Mouse (Mus musculus): Measurements from ENCODE around the gene Dhx34. TPM values are rescaled to one million over a fixed set of nuclear protein-coding genes. Genes with fewer than 3 reads are reported as not detected.
"Not testable (repeated sequence)": the region's sequence is repeated elsewhere in the genome, so short reads cannot be mapped to it uniquely, and the experiment has no call there.

Gene Dhx34
- 18.4 and 18.7 TPM in 2 replicates for polyA plus RNA-seq (2015; fragmentation: Nextera tagmentation; extraction: Ambion mirVana)

GRCm38 (mm10) chr7:16221582-16222272 lies at the start of gene Dhx34:
Dhx34 (minus strand) TSS chr7:16222037.
- peak; percentile 99 for DNase-seq (ENCODE audit: low spot score)

GRCm38 (mm10) chr7:16271139-16271538 lies 49.3 kb upstream of the Dhx34 start:
- DNase-seq (ENCODE audit: low spot score) = no peak

GRCm38 (mm10) chr7:16266593-16266992 lies 44.8 kb upstream of the Dhx34 start:
- DNase-seq (ENCODE audit: low spot score) = not testable (repeated sequence)

DNA sequence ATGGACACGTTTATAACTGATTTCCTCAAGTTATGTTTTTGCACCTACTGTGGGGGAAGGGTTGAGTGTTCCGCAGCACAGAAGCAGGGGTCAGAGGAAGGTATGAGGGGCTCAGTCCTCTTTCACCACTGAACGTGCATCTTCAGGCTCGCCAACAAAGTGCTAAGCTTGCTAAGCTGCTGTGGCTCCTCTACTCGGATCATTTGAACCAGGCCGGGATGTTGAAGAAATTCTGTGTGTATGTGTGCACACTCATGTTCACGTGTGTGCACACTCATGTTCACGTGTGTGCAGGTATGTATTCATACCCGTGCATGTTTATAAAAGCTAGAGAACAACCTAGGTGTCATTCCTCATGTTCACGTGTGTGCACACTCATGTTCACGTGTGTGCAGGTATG lies 44.0 kb upstream of the Dhx34 start:
- DNase-seq (ENCODE audit: low spot score) = no peak

DNA sequence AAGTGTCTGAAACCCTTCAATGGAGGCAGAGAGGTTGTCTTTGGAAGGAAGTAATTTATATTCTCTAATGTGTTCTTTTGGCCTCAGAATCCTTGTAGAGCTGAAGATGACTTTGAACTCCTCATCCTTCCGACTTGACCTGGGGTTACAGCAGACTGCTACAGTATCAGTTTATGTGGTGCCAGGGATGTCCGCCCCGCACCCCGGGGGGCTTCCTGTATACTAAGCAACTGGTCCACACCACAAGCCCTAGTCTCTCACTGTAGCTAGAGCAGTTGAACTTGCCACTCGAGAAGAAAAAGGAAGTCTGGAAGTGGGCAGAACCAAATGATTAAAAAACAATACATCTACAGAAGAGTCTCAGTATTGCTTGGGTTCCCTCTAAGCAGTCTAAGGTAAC lies 42.0 kb upstream of the Dhx34 start:
- DNase-seq (ENCODE audit: low spot score) = no peak

GRCm38 (mm10) chr7:16263015-16263787 lies 41.4 kb upstream of the Dhx34 start:
- peak; percentile 81 for DNase-seq (ENCODE audit: low spot score)

GRCm38 (mm10) chr7:16261097-16261496 lies 39.3 kb upstream of the Dhx34 start:
- no peak for DNase-seq (ENCODE audit: low spot score)

- DNase-seq (ENCODE audit: low spot score) = no peak
Measured at GRCm38 (mm10) chr7:16259110-16259590, 37.3 kb upstream of the Dhx34 start, which contains the start of gene C5ar1. C5ar1 (minus strand) TSS chr7:16259540.

DNA sequence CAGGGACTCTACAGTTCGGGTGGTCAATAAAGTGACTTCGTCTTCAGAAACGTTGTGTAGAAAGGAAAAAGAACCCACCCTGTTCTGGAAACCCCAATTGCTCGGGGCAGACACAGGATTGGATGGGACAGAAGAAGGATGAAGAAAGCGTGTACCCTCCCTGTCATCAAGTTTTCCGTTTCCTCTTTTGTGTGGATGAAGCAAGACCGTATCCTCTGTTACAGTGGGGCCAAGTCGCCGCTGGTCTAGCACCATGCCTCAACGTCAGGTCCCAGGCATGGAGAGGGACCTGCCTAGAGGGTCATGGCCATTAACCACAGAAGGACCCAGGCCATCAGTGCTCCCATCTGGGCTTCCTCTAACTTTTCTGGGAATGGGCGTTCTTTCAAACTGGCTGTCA lies 36.0 kb upstream of the Dhx34 start:
- no peak for DNase-seq (ENCODE audit: low spot score)

- DNase-seq (ENCODE audit: low spot score) = not testable (repeated sequence)
Measured at GRCm38 (mm10) chr7:16255963-16256362, 34.1 kb upstream of the Dhx34 start.

DNA sequence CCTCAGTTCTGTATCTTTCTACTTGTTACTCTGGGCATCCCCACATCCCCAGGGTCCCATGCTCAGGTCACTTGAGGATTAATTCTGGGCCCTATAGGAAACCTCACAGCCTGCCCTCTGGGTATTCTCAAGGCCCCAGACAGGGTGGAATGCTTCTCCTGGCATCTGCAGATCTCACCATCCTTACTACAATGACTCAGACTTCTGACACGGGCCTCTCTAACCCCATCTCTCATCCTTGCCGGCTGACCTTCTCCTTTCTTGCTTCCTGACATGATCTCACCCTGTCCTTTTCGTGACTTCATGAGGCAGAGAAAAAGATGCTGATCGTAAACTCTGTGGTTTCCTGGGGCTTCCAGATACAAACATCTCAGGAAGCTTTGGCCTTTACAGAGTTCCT lies 32.4 kb upstream of the Dhx34 start:
- no peak for DNase-seq (ENCODE audit: low spot score)

DNA sequence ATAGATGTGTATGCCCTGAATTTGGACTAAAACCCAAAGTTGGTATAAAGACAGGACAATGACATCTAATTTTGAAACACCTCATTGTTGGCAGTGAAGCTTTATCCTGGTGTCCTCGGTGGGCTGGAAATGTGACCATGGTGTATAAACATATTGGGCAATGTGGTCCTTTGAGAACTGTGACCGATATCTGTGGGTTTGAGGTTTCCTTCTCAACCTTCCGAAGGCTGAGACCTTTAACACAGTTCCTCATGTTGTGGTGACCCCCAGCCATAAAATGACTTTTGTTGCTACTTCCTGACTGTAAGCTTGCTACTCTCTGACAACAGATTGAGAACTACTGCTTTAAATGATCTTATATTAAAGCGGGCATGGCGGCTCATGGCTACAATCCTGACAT lies 28.9 kb upstream of the Dhx34 start:
- DNase-seq (ENCODE audit: low spot score) = no peak

GRCm38 (mm10) chr7:16245958-16246357 lies 24.1 kb upstream of the Dhx34 start:
- no peak for DNase-seq (ENCODE audit: low spot score)

DNA sequence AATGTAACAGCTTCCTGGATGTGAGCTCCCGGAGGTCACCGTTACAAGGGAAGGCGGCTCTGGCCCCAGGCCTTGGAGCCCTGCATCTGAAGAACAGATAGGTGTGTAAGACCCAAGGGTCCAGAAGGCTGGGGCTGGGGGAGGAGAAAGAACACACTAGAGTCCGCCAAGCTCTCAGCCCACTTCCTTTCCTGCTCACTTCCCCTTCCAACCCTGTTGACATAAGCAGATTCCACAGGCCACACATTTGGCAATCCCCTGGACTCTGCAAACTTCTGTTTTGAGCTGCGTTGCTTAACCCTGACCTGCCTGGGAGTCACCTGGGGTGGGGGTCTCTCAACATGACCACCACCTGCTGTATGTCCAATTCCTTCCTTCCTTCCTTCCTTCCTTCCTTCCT lies 22.2 kb upstream of the Dhx34 start, which contains the start of gene C5ar2:
C5ar2 (minus strand) TSS at position 88 of the 400 bp plus-strand sequence.
- DNase-seq (ENCODE audit: low spot score) = no peak

DNA sequence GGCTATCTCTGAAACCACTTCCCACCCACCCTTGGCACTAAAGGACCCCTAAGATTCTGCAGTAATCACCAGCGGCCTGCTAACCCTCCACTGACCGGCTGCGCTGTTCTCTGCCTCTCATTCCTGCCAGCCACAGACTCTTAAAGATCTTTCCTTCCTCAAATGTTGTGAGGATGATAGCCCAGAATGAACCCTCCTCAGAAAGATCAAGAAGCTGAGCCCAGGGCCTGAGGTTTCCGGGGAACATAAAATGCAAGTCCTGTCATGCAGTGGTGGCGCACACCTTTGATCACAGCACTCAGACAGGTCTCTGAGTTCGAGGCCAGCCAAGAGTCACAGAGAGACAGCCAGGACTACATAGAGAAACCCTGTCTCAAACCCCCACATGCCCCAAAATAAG lies 20.4 kb upstream of the Dhx34 start:
- DNase-seq (ENCODE audit: low spot score) = no peak

DNA sequence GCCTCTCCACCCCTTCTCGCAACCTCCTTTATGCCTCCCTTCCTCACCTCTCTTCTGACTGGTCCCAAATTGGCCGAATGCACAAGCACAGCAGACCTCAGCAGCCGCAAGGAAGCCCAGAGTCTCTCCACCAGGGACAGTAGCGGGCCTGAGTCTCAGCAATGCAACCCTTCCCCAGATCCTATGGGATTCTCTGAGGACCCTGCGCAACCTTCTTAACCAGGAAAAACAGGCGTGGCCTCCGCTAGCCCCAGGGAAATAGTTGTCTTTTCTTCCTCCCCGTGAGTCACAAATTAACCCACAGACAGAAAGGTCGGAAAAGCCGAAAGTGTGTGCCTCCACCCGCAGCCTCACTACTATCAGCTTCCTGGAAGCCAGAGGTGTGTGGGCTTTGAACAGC lies 19.9 kb upstream of the Dhx34 start:
- DNase-seq (ENCODE audit: low spot score) = no peak

- no peak for DNase-seq (ENCODE audit: low spot score)
Measured at GRCm38 (mm10) chr7:16240978-16241303, 19.1 kb upstream of the Dhx34 start.

DNA sequence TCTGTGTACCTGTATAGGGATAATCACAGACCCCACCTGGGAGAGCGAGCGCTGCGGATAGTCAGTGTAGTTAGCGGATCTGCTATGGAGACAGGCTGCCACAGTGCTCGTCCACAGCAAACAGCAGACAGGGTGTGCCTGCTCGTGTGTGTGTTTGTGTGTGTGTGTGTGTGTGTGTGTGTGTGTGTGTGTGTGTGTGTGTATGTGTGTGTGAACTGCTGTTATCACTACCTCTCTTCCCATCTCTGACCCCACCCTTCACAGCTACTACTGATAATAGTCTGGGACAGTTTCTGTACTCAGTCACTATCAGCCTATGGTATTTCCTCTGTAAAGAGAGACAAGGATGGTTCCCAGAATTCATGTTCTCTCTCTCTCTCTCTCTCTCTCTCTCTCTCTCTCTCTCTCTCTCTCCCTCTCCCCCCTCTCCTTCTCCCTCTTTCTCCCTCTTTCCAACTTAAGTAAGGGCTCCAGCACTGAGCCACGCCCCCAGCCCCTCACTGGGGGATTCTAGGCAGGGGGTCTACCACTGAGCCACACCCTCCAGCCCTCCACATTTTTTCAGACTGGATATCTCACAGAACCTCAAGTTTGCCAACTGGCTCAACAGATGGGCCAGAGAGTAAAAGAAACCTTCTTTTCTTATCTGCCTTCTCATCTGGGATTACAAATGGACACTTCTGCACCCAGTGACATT lies 18.6 kb upstream of the Dhx34 start:
- no peak for DNase-seq (ENCODE audit: low spot score)

- no peak for DNase-seq (ENCODE audit: low spot score)
Measured at GRCm38 (mm10) chr7:16239554-16239997, 17.7 kb upstream of the Dhx34 start.

- no peak for DNase-seq (ENCODE audit: low spot score)
Measured at GRCm38 (mm10) chr7:16229869-16230268, 8.0 kb upstream of the Dhx34 start.

DNA sequence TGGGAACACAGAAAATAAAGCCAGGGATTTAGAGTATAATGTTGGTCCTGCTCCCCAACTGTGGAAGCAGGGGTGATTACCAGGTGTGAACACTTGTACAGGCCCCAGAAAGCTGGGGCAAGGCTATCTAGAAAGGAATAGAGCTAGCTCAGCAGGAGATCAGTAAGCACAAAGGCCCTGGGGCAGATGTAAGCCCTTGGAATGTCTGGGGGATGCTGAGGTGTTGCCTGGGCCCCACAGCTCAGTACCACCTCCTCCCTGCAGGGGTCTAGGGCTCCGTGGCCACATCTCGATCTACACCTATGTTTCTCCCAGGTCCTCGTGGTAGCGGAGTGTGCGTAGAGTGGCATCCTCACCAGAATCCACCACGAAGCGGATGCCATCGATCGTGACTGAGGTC lies 7.9 kb downstream of the Dhx34 start:
- DNase-seq (ENCODE audit: low spot score) = no peak

DNA sequence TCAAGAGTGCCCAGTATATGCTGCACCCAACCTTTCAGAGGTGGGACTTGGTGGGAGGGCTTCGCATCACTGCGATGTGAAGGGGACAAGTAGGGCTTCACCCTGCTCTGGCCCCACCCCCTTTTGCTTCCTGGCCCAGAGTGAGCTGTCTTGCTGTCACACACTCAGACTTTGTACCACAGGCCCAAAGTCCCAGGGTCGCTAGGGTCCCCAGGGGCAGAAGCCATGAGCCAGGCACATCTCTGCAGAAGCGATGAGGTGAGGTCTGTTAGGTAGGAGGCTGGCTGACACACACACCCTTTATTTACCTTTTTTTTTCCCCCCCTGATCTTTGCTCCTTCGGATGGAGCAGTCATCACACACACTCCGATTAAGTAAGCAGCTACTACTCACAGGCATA lies 8.6 kb downstream of the Dhx34 start:
- DNase-seq (ENCODE audit: low spot score) = no peak

Measured in thymus, postnatal 0 days (tissue).